Mouse (Mus musculus): ENCODE results near the gene Knop1.

Knop1 gene

DNA sequence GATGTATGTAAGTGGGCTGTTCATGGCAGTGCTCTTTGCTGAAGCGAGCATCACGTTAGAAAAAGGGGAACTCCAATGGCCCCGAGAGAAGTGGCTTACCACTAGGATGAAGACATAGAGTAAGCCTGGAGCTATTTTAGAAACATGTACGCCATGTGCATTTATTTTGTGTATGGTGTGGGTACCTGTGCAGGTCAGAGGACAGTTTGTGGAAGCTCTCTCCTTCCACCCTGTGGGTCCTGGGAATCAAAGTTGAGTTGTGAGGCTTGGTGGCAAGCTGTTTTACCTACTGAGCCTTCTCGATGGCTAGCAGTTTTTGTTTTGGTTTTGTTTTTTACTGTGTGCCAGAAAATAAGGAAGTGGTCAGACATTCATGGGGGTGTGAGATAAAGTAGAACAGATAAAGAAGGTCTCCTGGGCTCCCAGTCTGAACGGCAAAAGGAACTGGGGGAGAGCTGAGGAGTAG lies 57.9 kb downstream of the Knop1 start:
- DNase-seq (ENCODE audit: low spot score in 2 of 2), result no peak

- DNase-seq (ENCODE audit: low spot score in 2 of 2), result no peak
These were observed 58.5 kb downstream of the Knop1 start for GRCm38 (mm10) chr7:118797600-118797999.

- no peak for DNase-seq (ENCODE audit: low spot score in 2 of 2)
These were observed 59.2 kb downstream of the Knop1 start for GRCm38 (mm10) chr7:118796838-118797237.

- DNase-seq (ENCODE audit: low spot score in 2 of 2), result no peak
These were observed 60.3 kb downstream of the Knop1 start for GRCm38 (mm10) chr7:118795779-118796178.

- no peak for DNase-seq (ENCODE audit: low spot score in 2 of 2)
These were observed 62.2 kb downstream of the Knop1 start for GRCm38 (mm10) chr7:118793899-118794298.

All from frontal cortex, postnatal 14 days (tissue).